Mouse (Mus musculus): ENCODE measurements at regions not wholly inside any gene's neighbourhood (a gene's known extent, or its start where the extent isn't known, plus 50 kb on each side); places are given as distances from the start of the nearest gene placed in this dataset.
A peak's percentile ranks its signal among the peaks of the same experiment; 100 is the strongest.

DNA sequence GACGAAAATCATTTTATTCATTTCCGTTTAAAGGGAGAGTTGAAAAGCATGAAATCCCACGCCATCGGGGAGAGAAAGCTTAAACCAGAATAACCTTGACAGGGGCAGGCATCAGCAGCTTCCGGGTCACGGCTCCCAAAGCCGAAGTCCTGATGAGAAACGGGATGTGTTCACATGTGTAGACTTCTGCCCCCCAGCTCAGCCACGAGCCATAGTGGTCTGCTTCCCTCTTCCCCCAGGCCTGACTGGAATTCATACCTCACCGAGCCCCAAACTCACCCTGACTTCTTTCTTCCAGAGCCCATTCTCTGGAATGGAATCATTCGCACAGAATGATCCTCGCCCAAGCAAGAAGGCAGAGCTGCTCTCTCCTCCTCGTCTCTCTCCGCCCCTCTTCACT is 404.2 kb upstream of the Gm6657 start:
- H3K9me3 ChIP-seq (ENCODE audit: control insufficient read depth, low read length) = no peaks in the 10 kb centered on the region
- peak overlapping the region; percentile 41 for H3K4me2 ChIP-seq (ENCODE audit: low read depth, low read length)
- H3K4me1 ChIP-seq (replicated peaks; ENCODE audit: control insufficient read depth, insufficient read depth, low read length) = peaks cover 5% of the 10 kb centered on the region; the same call in 1 of the 2 replicates
- H3K4me3 ChIP-seq (ENCODE audit: low read length) = no peak overlapping the region; the same call in 1 of the 2 replicates
- ATAC-seq (ENCODE audit: low read depth) = no peak
- H3K9ac ChIP-seq (ENCODE audit: low read length) = 0 out of 2 replicates have a peak overlapping the region, but pooled peaks have one; percentile 13
- WGBS = 29% methylated on average over 14 of the region's 14 CpGs
- H3K27me3 ChIP-seq (ENCODE audit: control insufficient read depth, insufficient read depth, low read depth, low read length) = no peaks in the 10 kb centered on the region
- no peaks in the 10 kb centered on the region for H3K36me3 ChIP-seq (ENCODE audit: control insufficient read depth, insufficient read depth, low read length)
- H3K27ac ChIP-seq (ENCODE audit: low read length) = no peak overlapping the region

DNA sequence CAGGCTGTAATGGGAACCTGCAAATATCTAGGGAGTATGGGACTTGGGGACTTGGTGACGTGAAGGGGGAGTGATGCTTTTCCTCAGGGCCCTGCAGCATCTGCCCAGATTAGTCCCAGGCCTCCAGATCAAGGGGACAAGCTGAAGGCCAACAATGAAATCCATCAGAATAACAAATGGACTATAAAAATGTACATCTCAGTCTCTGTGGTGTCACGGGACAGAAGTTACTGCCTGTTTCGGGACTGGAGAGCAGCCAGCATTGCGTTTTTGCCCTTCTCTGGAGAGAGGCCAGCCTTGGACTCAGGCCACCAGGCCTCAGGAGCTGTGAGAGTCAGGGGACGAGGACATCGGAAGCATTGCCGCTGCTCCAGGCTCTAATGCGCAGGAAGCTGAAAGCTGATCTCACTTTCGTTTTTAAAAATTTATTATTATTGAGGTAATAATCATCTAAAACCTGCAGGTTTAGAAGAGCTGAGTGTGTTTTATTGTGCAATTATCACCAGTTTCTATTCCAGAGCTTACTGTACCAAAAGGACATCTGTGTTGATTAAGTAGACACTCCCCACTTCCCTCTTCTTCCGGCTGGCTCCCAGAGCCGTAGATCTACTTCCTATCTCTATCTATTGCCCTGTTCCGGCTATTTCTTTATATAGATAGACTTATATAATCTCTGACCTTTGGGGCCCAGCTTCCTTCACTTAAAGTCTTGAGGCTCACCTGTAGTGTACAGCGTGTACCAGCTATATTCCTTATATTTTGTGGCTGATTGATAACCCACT is 403.0 kb upstream of the Gm6657 start:
- no peak overlapping the region for H3K27ac ChIP-seq (ENCODE audit: low read length)
- H3K4me3 ChIP-seq (ENCODE audit: low read length) = 0 out of 2 replicates have a peak overlapping the region, but pooled peaks have one; percentile 3
- no peaks in the 10 kb centered on the region for H3K9me3 ChIP-seq (ENCODE audit: control insufficient read depth, low read length)
- peak overlapping the region; percentile 33 for H3K4me2 ChIP-seq (ENCODE audit: low read depth, low read length)
- no peaks in the 10 kb centered on the region for H3K36me3 ChIP-seq (ENCODE audit: control insufficient read depth, insufficient read depth, low read length)
- peak; percentile 82 for ATAC-seq (ENCODE audit: low read depth)
- H3K4me1 ChIP-seq (replicated peaks; ENCODE audit: control insufficient read depth, insufficient read depth, low read length) = peaks cover 5% of the 10 kb centered on the region; the same call in 1 of the 2 replicates
- H3K27me3 ChIP-seq (ENCODE audit: control insufficient read depth, insufficient read depth, low read depth, low read length) = no peaks in the 10 kb centered on the region
- WGBS = 51% methylated on average over 13 of the region's 13 CpGs
- no peak overlapping the region for H3K9ac ChIP-seq (ENCODE audit: low read length)

DNA sequence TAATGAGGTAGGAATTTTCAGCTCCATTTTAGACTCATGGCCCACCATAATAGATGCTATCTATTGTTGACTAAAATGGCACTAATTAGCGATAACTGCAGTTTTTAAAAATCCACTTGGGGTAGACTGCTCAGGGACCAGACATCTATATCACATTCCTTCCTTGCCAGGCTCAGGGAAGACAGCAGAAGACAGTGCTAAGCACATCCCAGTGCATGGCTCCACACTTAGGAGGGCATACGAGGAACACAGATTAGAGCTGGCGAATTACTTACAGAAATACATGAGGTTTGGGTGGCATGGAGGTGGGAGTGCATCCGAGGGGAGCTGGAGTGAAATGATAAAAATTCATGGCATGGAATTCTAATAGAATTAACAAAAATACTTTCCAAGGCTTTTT is 395.5 kb upstream of the Gm6657 start:
- H3K9me3 ChIP-seq (ENCODE audit: control insufficient read depth, low read length) = no peaks in the 10 kb centered on the region
- no peak overlapping the region for H3K4me3 ChIP-seq (ENCODE audit: low read length)
- H3K27ac ChIP-seq (ENCODE audit: low read length) = no peak overlapping the region
- 87% methylated on average over 4 of the region's 4 CpGs for WGBS
- H3K4me1 ChIP-seq (replicated peaks; ENCODE audit: control insufficient read depth, insufficient read depth, low read length) = 0 out of 2 replicates have a peak, but pooled peaks cover 2% of the 10 kb centered on the region
- H3K9ac ChIP-seq (ENCODE audit: low read length) = no peak overlapping the region
- ATAC-seq (ENCODE audit: low read depth) = no peak
- no peak overlapping the region for H3K4me2 ChIP-seq (ENCODE audit: low read depth, low read length)
- H3K27me3 ChIP-seq (ENCODE audit: control insufficient read depth, insufficient read depth, low read depth, low read length) = no peaks in the 10 kb centered on the region
- H3K36me3 ChIP-seq (ENCODE audit: control insufficient read depth, insufficient read depth, low read length) = no peaks in the 10 kb centered on the region

DNA sequence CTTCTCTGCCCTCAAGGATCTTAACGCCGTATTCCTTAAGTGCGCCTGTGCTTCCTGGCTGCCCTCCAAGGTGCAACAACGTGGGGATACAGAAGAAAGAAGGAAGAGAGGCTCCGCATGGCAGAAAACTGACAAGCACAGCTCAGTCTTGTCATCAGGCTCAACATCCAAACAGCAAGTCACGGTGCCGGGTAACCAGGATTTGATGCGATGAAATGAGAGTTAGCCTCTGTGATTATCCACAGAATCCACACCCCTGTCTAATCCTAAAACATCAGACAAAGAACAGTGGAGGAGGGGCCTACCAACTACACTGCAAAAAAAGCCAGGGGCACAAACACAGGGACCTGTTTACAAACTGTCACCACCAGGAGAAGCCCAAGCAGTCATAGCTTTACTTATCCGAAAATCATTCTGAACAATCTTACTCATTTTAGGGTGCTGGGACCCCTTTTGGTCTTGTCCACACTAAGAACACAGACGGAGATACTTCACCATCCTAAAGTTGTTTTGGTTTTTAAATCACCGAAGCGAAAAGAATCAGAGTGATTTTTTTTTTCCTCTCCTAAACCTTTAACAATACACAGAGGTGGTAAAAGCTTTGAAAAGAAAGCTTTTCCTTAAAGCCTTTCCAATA is 394.8 kb upstream of the Gm6657 start:
- H3K4me1 ChIP-seq (replicated peaks; ENCODE audit: control insufficient read depth, insufficient read depth, low read length) = 0 out of 2 replicates have a peak, but pooled peaks cover 2% of the 10 kb centered on the region
- H3K9me3 ChIP-seq (ENCODE audit: control insufficient read depth, low read length) = no peaks in the 10 kb centered on the region
- no peak overlapping the region for H3K4me3 ChIP-seq (ENCODE audit: low read length)
- H3K9ac ChIP-seq (ENCODE audit: low read length) = no peak overlapping the region
- no peak overlapping the region for H3K4me2 ChIP-seq (ENCODE audit: low read depth, low read length)
- ATAC-seq (ENCODE audit: low read depth) = no peak
- no peak overlapping the region for H3K27ac ChIP-seq (ENCODE audit: low read length)
- H3K27me3 ChIP-seq (ENCODE audit: control insufficient read depth, insufficient read depth, low read depth, low read length) = no peaks in the 10 kb centered on the region
- WGBS = 50% methylated on average over 12 of the region's 12 CpGs
- H3K36me3 ChIP-seq (ENCODE audit: control insufficient read depth, insufficient read depth, low read length) = no peaks in the 10 kb centered on the region

DNA sequence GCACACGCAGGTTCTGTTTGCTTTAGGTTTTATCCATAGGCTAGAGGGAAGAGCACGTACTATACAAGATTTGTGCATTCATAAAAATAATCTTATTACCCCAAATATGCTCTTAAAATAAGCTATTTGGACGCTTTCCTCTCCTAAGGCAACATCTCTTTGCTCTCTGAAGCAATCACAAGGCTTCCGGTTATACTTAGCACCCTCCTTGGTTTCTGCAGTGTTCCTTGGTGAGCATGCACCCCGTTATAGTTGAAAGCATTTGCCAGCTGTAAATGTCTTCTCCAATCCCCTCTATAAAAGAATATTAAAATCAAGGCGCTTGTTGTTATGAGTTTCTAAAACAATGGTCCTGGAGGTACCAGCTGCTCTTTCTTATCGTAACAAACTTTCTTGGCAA is 386.4 kb upstream of the Gm6657 start:
- no peaks in the 10 kb centered on the region for H3K9me3 ChIP-seq (ENCODE audit: control insufficient read depth, low read length)
- no peaks in the 10 kb centered on the region for H3K27me3 ChIP-seq (ENCODE audit: control insufficient read depth, insufficient read depth, low read depth, low read length)
- H3K4me2 ChIP-seq (ENCODE audit: low read depth, low read length) = no peak overlapping the region
- H3K4me3 ChIP-seq (ENCODE audit: low read length) = no peak overlapping the region
- WGBS = 82% methylated on average over 7 of the region's 7 CpGs
- no peak overlapping the region for H3K9ac ChIP-seq (ENCODE audit: low read length)
- H3K4me1 ChIP-seq (replicated peaks; ENCODE audit: control insufficient read depth, insufficient read depth, low read length) = no peaks in the 10 kb centered on the region
- ATAC-seq (ENCODE audit: low read depth) = no peak
- H3K27ac ChIP-seq (ENCODE audit: low read length) = no peak overlapping the region
- H3K36me3 ChIP-seq (ENCODE audit: control insufficient read depth, insufficient read depth, low read length) = no peaks in the 10 kb centered on the region

DNA sequence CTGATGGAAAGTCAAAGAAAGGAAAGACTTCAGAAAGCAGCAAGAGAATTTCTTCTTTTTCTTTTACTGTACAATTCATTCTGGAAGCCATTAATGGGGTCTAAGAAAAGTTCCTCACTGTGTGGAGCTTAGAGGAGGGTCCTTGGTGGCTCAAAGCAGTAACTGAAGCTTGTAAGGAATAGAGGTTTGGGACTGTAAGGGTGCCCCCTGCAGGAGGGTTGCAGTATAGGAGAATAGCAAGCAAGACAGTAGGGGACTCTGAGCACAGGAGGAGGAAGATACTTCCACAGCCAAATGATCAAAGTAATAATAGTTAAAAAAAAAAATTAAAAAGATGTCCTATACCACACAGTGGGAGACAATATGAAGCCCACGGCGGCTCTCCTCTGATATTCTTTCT is 382.8 kb upstream of the Gm6657 start:
- Histone ChIP-seq H3K4me2 (ENCODE audit: low read depth, low read length) (no peak overlapping the region), H3K27ac (ENCODE audit: low read length) (no peak overlapping the region), H3K9ac (ENCODE audit: low read length) (no peak overlapping the region), H3K27me3 (ENCODE audit: control insufficient read depth, insufficient read depth, low read depth, low read length) (no peaks in the 10 kb centered on the region), H3K9me3 (ENCODE audit: control insufficient read depth, low read length) (no peaks in the 10 kb centered on the region), H3K4me1 (replicated peaks; ENCODE audit: control insufficient read depth, insufficient read depth, low read length) (no peaks in the 10 kb centered on the region), H3K36me3 (ENCODE audit: control insufficient read depth, insufficient read depth, low read length) (no peaks in the 10 kb centered on the region), H3K4me3 (ENCODE audit: low read length) (no peak overlapping the region)
- no peak for ATAC-seq (ENCODE audit: low read depth)
- WGBS = 56% methylated on average over 2 of the region's 2 CpGs

DNA sequence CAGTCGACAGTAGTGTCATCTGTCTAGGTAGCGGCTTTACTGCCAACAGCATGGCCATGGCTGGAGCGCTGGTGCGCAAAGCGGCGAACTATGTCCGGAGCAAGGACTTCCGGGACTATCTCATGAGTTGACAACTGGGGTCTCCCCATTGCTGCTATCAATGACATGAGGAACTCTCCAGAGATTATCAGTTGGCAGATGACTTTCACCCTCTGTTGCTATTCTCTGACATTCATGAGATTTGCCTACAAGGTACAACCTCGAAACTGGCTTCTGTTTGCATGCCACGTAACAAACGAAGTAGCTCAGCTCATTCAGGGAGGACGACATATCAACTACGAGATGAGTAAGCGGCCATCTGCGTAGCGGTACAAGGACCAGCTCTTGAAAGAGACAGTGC is 374.6 kb upstream of the Gm6657 start:
- Histone ChIP-seq H3K36me3 (ENCODE audit: control insufficient read depth, insufficient read depth, low read length) (no peaks in the 10 kb centered on the region), H3K9ac (ENCODE audit: low read length) (no peak overlapping the region), H3K4me1 (replicated peaks; ENCODE audit: control insufficient read depth, insufficient read depth, low read length) (no peaks in the 10 kb centered on the region; the same call in 1 of the 2 replicates), H3K9me3 (ENCODE audit: control insufficient read depth, low read length) (no peaks in the 10 kb centered on the region), H3K4me2 (ENCODE audit: low read depth, low read length) (no peak overlapping the region), H3K27me3 (ENCODE audit: control insufficient read depth, insufficient read depth, low read depth, low read length) (no peaks in the 10 kb centered on the region), H3K4me3 (ENCODE audit: low read length) (no peak overlapping the region), H3K27ac (ENCODE audit: low read length) (no peak overlapping the region)
- 92% methylated on average over 16 of the region's 16 CpGs for whole genome bisulfite sequencing
- no peak for ATAC-seq (ENCODE audit: low read depth)

DNA sequence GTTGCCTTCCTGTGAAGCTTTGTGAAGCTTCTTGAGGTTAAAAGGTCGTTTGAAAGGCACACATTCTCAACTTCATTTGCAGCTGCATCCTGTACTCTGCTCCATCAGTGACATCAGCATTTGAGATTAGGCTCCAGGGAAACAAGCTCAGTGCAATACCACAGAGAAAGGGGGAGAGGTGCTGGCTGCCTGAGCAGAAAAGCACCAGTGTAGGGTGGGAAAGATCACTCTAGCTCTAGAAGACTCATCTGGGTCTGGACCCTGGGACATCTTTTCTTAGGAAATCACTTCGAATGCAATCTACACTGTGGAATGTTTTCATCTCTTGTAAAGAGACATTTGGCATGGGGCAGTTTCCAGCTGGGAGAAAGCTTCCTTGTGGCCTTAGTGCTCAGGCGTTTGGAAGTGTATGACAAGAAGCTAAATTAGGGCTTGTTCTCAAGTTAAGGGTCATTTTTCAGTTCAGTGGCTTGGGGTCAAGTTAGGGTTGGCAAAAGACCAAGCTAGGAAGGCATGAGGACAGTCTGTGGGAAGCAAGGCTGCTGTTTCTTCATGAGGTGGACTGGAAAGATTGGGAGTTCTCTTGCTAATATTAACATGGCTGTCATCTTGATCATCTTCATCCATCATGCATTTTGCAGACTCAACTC is 370.5 kb upstream of the Gm6657 start:
- Histone ChIP-seq H3K4me1 (replicated peaks; ENCODE audit: control insufficient read depth, insufficient read depth, low read length) (no peaks in the 10 kb centered on the region; the same call in 1 of the 2 replicates), H3K9ac (ENCODE audit: low read length) (no peak overlapping the region), H3K9me3 (ENCODE audit: control insufficient read depth, low read length) (no peaks in the 10 kb centered on the region), H3K27ac (ENCODE audit: low read length) (no peak overlapping the region), H3K27me3 (ENCODE audit: control insufficient read depth, insufficient read depth, low read depth, low read length) (no peaks in the 10 kb centered on the region), H3K4me2 (ENCODE audit: low read depth, low read length) (no peak overlapping the region), H3K4me3 (ENCODE audit: low read length) (no peak overlapping the region), H3K36me3 (ENCODE audit: control insufficient read depth, insufficient read depth, low read length) (no peaks in the 10 kb centered on the region)
- peak; percentile 43; the same call in 1 of the 2 replicates for ATAC-seq (ENCODE audit: low read depth)
- WGBS = 13% methylated on average over 3 of the region's 3 CpGs

All from lung, embryonic 16.5 days (tissue).